Mouse (Mus musculus): ENCODE results near the gene Pfn1. TPM values are rescaled to one million over a fixed set of nuclear protein-coding genes. Genes with fewer than 3 reads are reported as not detected.

Pfn1 gene
- polyA plus RNA-seq, 1 experiment from 2014 or later, result 1,843 TPM

DNA sequence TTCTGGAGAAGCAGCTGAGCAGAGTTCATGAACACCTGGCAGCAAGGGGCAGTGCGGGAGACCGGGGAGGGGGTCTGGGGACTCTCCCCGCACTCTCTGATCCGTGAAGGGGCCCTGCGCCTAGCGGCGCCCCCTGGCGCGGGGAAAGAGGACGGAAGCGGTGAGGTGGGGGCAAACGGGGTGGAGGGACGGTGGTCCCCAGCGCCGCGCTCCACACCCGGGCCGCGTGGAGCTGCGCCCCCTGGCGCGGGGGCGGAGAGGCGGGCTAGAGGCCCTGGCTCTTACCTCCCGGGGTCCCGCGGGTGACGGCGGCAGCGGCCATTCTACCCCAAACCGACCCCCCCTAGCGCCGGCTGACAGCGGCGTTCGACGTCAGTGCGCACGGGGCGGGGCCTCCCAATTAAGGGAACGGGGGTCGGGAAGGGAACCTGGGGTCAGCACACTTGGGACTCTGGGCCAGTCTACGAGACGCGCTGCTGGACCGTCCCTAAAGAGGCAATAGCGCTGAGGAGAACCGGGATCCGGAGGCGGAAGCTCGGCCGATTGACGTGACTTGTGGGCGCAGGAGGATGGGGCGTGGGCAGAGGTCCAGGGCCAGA lies 33.3 kb upstream of the Pfn1 start, which contains the start of gene Camta2:
Gene Camta2 (minus strand): TSS at position 505 of the 599 bp plus-strand sequence.
- Histone ChIP-seq H3K4me3 (peak within 1 kb of the TSS; percentile 92), H3K9me3 (no peaks in the 10 kb centered on the region), H3K27me3 (ENCODE audit: poor library complexity, severe bottlenecking) (no peaks in the 10 kb centered on the region; the same call in 1 of the 2 replicates), H3K27ac (peak within 1 kb of the TSS; percentile 92), H3K4me1 (peaks cover 44% of the 10 kb centered on the region), H3K36me3 (replicated peaks) (peaks cover 30% of the 10 kb centered on the region)
- peak; percentile 84 for DNase-seq (ENCODE audit: extremely low spot score, low spot score)
- under 1% methylated on average over 55 of the region's 55 CpGs for WGBS

DNA sequence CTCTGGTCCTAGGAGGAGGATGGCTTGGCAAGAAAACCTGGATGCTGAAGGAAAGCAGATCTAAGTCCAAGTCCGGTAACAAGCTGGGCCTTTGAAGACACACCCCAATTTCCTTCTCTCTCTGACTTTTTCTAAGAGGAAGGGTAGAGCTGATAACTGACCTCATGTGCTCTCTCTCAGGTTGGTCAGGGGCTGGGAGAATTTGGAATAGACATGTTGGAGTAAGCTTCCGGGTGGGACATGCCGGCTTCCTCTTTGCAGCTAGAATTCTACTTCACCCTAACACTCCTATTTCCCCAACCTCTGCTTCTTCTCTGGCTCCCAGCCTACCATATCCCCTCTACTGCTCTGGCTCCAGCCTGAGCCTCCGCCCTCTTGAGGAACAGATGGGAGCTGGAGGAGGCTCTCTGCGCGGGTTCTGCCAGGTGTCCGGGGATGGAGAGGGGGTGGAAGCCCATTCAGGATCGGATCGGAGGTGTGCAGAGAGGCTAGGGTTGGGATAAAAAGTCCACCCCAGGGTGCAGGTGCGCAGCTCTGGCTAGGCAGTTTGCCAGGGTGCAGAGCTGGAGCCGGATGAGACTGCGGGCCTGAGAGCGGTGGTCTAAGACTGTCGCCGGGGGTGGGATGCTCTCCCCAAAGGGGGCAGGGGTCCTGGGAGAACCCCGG lies 32.6 kb upstream of the Pfn1 start:
- peak; percentile 49 for DNase-seq (ENCODE audit: extremely low spot score, low spot score)
- H3K27me3 ChIP-seq (ENCODE audit: poor library complexity, severe bottlenecking), result no peaks in the 10 kb centered on the region; the same call in 1 of the 2 replicates
- WGBS, result 3% methylated on average over 16 of the region's 16 CpGs
- H3K36me3 ChIP-seq (replicated peaks), result peaks cover 33% of the 10 kb centered on the region
- H3K27ac ChIP-seq, result peak overlapping the region; percentile 92
- H3K4me1 ChIP-seq, result peaks cover 51% of the 10 kb centered on the region
- peak overlapping the region; percentile 92 for H3K4me3 ChIP-seq
- no peaks in the 10 kb centered on the region for H3K9me3 ChIP-seq

DNA sequence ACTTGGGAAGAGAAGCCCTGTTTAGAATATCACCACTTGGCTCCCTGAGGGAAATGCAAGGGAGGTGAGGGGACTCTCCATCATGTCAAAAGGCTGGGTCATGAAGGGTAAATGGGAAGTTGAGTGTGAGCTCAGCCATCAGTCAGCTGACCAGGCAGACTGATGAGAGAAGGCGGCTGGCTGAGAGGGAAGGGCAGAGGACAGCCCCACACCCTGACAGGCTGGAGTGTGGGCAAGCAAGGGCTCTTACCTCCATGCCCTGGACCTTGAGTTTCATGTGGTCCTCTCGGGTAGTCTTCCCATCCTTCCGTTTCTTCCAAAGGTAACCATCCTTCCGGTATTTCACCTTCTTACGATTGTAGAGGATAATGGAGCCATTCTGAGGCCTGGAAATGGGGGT lies 29.2 kb upstream of the Pfn1 start:
- Histone ChIP-seq H3K4me3 (no peak overlapping the region), H3K27me3 (ENCODE audit: poor library complexity, severe bottlenecking) (0 out of 2 replicates have a peak, but pooled peaks cover 3% of the 10 kb centered on the region), H3K9me3 (no peaks in the 10 kb centered on the region), H3K36me3 (replicated peaks) (peaks cover 59% of the 10 kb centered on the region), H3K4me1 (peaks cover 53% of the 10 kb centered on the region), H3K27ac (no peak overlapping the region)
- no peak for DNase-seq (ENCODE audit: extremely low spot score, low spot score)
- WGBS, result 93% methylated on average over 5 of the region's 5 CpGs

GRCm38 (mm10) chr11:70681897-70682581 lies 27.6 kb upstream of the Pfn1 start:
- peak; percentile 67 for DNase-seq (ENCODE audit: extremely low spot score, low spot score)
- no peaks in the 10 kb centered on the region for H3K9me3 ChIP-seq
- H3K4me1 ChIP-seq, result peaks cover 40% of the 10 kb centered on the region
- H3K36me3 ChIP-seq (replicated peaks), result peaks cover 64% of the 10 kb centered on the region
- 13% methylated on average over 8 of the region's 11 CpGs for WGBS
- 0 out of 2 replicates have a peak, but pooled peaks cover 3% of the 10 kb centered on the region for H3K27me3 ChIP-seq (ENCODE audit: poor library complexity, severe bottlenecking)
- peak overlapping the region; percentile 84 for H3K27ac ChIP-seq
- peak overlapping the region; percentile 29 for H3K4me3 ChIP-seq

DNA sequence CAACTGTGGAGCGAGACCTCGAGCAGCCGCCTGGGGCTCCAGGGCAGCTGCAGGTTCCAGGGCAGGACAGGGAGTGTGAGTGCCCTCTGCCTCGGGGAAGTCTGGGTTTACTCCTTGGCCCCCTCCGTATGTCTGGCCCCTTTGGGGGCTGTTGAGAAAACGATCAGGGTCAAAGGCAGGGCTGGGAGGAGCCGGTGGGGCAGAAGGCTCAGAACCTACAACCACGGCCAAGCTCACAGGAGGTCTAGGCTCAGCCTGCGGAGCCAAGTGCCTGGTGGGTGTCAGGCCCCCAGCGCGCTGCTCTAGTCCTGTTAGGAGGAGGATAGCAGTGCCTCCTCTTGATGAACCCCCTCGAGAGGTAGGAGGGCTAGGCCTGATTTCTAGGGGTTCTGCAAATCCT lies 26.7 kb upstream of the Pfn1 start:
- WGBS, result 60% methylated on average over 12 of the region's 12 CpGs
- Histone ChIP-seq H3K9me3 (no peaks in the 10 kb centered on the region), H3K27ac (peak overlapping the region; percentile 84), H3K4me1 (peaks cover 31% of the 10 kb centered on the region), H3K4me3 (0 out of 2 replicates have a peak overlapping the region, but pooled peaks have one; percentile 1), H3K27me3 (ENCODE audit: poor library complexity, severe bottlenecking) (0 out of 2 replicates have a peak, but pooled peaks cover 3% of the 10 kb centered on the region), H3K36me3 (replicated peaks) (peaks cover 68% of the 10 kb centered on the region)
- no peak for DNase-seq (ENCODE audit: extremely low spot score, low spot score)

DNA sequence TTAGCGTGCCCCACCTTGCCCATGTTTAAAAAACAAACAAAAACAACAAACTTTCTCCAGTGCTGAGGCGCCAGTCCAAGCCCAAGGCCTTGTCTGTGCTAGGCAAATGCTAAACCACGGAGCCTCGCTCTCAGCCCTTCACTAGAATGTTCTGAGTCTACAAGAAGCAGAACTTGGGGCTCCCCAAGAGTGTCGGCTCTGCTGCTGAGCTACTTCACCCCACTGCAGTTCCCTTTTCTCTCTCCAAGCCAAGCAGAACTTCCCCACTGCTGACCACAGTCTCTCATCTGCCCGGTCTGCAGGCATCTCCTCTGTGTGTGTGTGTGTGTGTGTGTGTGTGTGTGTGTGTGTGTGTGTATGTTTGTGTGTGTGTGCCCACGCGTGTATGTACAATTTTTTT lies 25.4 kb upstream of the Pfn1 start:
- Histone ChIP-seq H3K4me3 (no peak overlapping the region), H3K27me3 (ENCODE audit: poor library complexity, severe bottlenecking) (0 out of 2 replicates have a peak, but pooled peaks cover 3% of the 10 kb centered on the region), H3K36me3 (replicated peaks) (peaks cover 72% of the 10 kb centered on the region), H3K27ac (no peak overlapping the region), H3K4me1 (peaks cover 30% of the 10 kb centered on the region), H3K9me3 (no peaks in the 10 kb centered on the region)
- DNase-seq (ENCODE audit: extremely low spot score, low spot score), result no peak
- WGBS, result 88% methylated on average over 8 of the region's 8 CpGs

DNA sequence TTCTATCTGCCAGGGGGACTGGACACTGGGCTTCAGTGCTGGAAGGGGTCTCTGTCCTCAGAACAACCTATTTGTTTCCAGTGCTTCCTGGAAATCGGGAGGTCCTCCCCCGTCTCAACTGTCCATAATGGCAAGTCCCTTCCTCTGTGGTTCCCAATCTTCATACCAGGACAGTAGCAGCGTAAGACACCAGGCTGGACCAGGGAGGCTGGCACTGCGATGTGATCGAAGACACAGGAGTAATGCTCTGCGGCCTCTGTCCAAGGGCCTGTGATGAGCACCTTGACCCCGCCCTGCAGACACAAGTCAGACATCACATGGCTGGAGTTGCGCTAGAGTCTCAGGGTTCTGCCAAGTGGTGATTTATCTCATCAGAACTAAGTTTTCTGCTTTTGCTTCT lies 24.9 kb upstream of the Pfn1 start:
- H3K27ac ChIP-seq, result no peak overlapping the region
- H3K4me1 ChIP-seq, result peaks cover 30% of the 10 kb centered on the region
- H3K27me3 ChIP-seq (ENCODE audit: poor library complexity, severe bottlenecking), result 0 out of 2 replicates have a peak, but pooled peaks cover 3% of the 10 kb centered on the region
- H3K9me3 ChIP-seq, result no peaks in the 10 kb centered on the region
- 93% methylated on average over 8 of the region's 8 CpGs for WGBS
- H3K36me3 ChIP-seq (replicated peaks), result peaks cover 71% of the 10 kb centered on the region
- H3K4me3 ChIP-seq, result no peak overlapping the region
- DNase-seq (ENCODE audit: extremely low spot score, low spot score), result no peak

DNA sequence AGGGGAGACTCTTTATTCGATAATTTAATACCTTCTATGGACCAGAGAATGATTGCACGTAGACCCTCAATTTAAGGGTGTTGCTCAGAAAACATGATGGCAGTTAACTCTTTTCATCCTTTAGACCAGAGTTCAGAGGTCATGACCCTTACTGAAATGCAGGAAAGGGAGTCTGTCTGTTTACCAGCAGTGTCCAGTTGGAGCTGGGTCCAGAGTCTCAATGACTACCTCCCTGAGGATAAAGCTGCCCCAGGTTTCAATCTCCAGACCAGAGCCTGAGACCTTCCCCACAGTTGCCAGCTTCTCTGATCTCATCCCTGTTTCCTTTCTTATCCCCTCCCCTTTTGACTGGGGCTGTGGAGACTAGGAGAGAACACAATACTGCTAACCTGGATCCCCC lies 24.1 kb upstream of the Pfn1 start:
- no peak overlapping the region for H3K27ac ChIP-seq
- no peak for DNase-seq (ENCODE audit: extremely low spot score, low spot score)
- 0 out of 2 replicates have a peak, but pooled peaks cover 3% of the 10 kb centered on the region for H3K27me3 ChIP-seq (ENCODE audit: poor library complexity, severe bottlenecking)
- 81% methylated on average over 2 of the region's 2 CpGs for WGBS
- H3K4me3 ChIP-seq, result no peak overlapping the region
- H3K4me1 ChIP-seq, result peaks cover 32% of the 10 kb centered on the region
- H3K36me3 ChIP-seq (replicated peaks), result peaks cover 71% of the 10 kb centered on the region
- no peaks in the 10 kb centered on the region for H3K9me3 ChIP-seq

- Histone ChIP-seq H3K27ac (no peak overlapping the region), H3K4me3 (no peak overlapping the region), H3K9me3 (no peaks in the 10 kb centered on the region), H3K4me1 (peaks cover 29% of the 10 kb centered on the region), H3K36me3 (replicated peaks) (peaks cover 67% of the 10 kb centered on the region), H3K27me3 (ENCODE audit: poor library complexity, severe bottlenecking) (0 out of 2 replicates have a peak, but pooled peaks cover 3% of the 10 kb centered on the region)
- WGBS, result 78% methylated on average over 9 of the region's 9 CpGs
- DNase-seq (ENCODE audit: extremely low spot score, low spot score), result no peak
Observed at GRCm38 (mm10) chr11:70678092-70678491, 23.6 kb upstream of the Pfn1 start.

GRCm38 (mm10) chr11:70674501-70674900 lies 20.1 kb upstream of the Pfn1 start:
- DNase-seq (ENCODE audit: extremely low spot score, low spot score), result no peak
- no peak overlapping the region for H3K4me3 ChIP-seq
- WGBS, result 74% methylated on average over 11 of the region's 11 CpGs
- no peaks in the 10 kb centered on the region for H3K27me3 ChIP-seq (ENCODE audit: poor library complexity, severe bottlenecking)
- H3K4me1 ChIP-seq, result peaks cover 30% of the 10 kb centered on the region
- H3K36me3 ChIP-seq (replicated peaks), result peaks cover 63% of the 10 kb centered on the region
- H3K27ac ChIP-seq, result no peak overlapping the region
- no peaks in the 10 kb centered on the region for H3K9me3 ChIP-seq

DNA sequence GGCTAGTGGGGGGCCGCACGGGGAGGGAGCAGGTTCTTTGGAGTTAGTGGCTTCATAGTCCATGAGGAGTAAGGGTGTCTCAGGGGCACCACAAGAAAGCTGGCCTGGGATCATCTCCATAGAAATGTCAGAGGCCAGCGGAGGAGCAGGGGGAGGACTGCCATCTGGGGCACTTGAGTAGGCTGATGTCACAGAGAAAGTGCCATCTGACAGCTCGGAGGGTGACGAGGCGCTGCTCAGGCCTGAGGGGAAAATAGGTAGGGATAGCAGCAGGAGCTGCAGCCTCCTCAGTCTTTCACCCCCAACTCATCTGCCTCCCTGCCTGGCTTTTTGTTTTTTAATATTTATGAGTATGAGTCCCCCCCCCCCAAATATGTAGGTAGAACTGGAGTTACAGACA lies 19.6 kb upstream of the Pfn1 start:
- no peaks in the 10 kb centered on the region for H3K9me3 ChIP-seq
- no peaks in the 10 kb centered on the region for H3K27me3 ChIP-seq (ENCODE audit: poor library complexity, severe bottlenecking)
- H3K27ac ChIP-seq, result no peak overlapping the region
- H3K4me1 ChIP-seq, result peaks cover 31% of the 10 kb centered on the region
- DNase-seq (ENCODE audit: extremely low spot score, low spot score), result no peak
- 69% methylated on average over 6 of the region's 6 CpGs for WGBS
- H3K4me3 ChIP-seq, result no peak overlapping the region
- H3K36me3 ChIP-seq (replicated peaks), result peaks cover 59% of the 10 kb centered on the region

GRCm38 (mm10) chr11:70671333-70672047 lies 17.0 kb upstream of the Pfn1 start:
- 77% methylated on average over 16 of the region's 16 CpGs for WGBS
- Histone ChIP-seq H3K27me3 (ENCODE audit: poor library complexity, severe bottlenecking) (no peaks in the 10 kb centered on the region), H3K27ac (no peak overlapping the region), H3K9me3 (no peaks in the 10 kb centered on the region), H3K36me3 (replicated peaks) (peaks cover 58% of the 10 kb centered on the region), H3K4me3 (peak overlapping the region; percentile 72; the same call in 1 of the 2 replicates), H3K4me1 (peaks cover 47% of the 10 kb centered on the region)
- DNase-seq (ENCODE audit: extremely low spot score, low spot score), result no peak
